Comparison of ENCODE assay signal across 7 mouse cellular contexts in genomic region chrX:36983654-36984311, GRCm38 (mm10). TPM values are rescaled to one million over a fixed set of nuclear protein-coding genes. Genes with fewer than 3 reads are reported as not detected.
DNase-seq lines count a peak whose midpoint lies in the region; ATAC-seq and TF ChIP-seq lines count a peak whose summit lies in the region.

No protein-coding gene starts in this region.

- no peak for TF ChIP-seq CTCF in left cerebral cortex, adult 2 months (IDR thresholded peaks at IDR 0.05)

- peak; percentile 28 for DNase-seq in layer of hippocampus, adult 9-11 months
- no peak for DNase-seq in layer of hippocampus, postnatal 10 days (ENCODE audit: low spot score in 2 of 2)
- peak; percentile 38 for DNase-seq in embryo, embryonic 11.5 days (ENCODE audit: low read depth, low spot score)
- DNase-seq in left cerebral cortex, adult 2 months (ENCODE audit: extremely low spot score in 1 of 2, low spot score in 2 of 2): peak in 1 of 2 experiments; percentile 13
- DNase-seq in right cerebral cortex, postnatal 14 days: peak; percentile 28
- DNase-seq in adrenal gland, postnatal 4 days (ENCODE audit: low spot score in 2 of 2): no peak
- no peak for DNase-seq in liver, embryonic 11.5 days (ENCODE audit: low spot score)

- no peaks in the 10 kb centered on the region for H3K4me1 ChIP-seq in liver, embryonic 11.5 days (replicated peaks; ENCODE audit: control insufficient read depth, insufficient read depth, low read length)

- intact Hi-C loops in left cerebral cortex, adult 2 months (cut with DNase I): loop anchor here (5.0 kb wide), 1 partner anchor 46 kb away; no protein-coding TSS in a partner anchor

- H3K36me3 ChIP-seq in liver, embryonic 11.5 days (ENCODE audit: control insufficient read depth, insufficient read depth, low read length): no peaks in the 10 kb centered on the region

- peak overlapping the region; percentile 76 for H3K27ac ChIP-seq in left cerebral cortex, adult 2 months
- no peak overlapping the region for H3K27ac ChIP-seq in liver, embryonic 11.5 days (ENCODE audit: low read depth, low read length)

- H3K9ac ChIP-seq in liver, embryonic 11.5 days (ENCODE audit: low read depth, low read length): no peak overlapping the region

- WGBS in liver, embryonic 11.5 days: 45% methylated on average over 11 of the region's 11 CpGs

- no peak overlapping the region for H3K4me2 ChIP-seq in liver, embryonic 11.5 days

- H3K9me3 ChIP-seq in liver, embryonic 11.5 days (ENCODE audit: control insufficient read depth, low read length): no peaks in the 10 kb centered on the region

- no peak for ATAC-seq in liver, embryonic 11.5 days (replicated peaks; ENCODE audit: low FRiP score)

- no peaks in the 10 kb centered on the region for H3K27me3 ChIP-seq in liver, embryonic 11.5 days (replicated peaks; ENCODE audit: control insufficient read depth, insufficient read depth, low read length)

- no peak overlapping the region for H3K4me3 ChIP-seq in left cerebral cortex, adult 2 months
- H3K4me3 ChIP-seq in liver, embryonic 11.5 days (ENCODE audit: low read depth, low read length): no peak overlapping the region

RNA-seq across cellular contexts. Expression of gene Sept6, which starts 7.8 kb away (rescaled TPM):
- total RNA-seq in layer of hippocampus, postnatal 10 days (2021): 10 to 100 TPM; 62.0 to 64.6 TPM
- total RNA-seq in left cerebral cortex, adult 2 months (2021): 10 to 100 TPM; 56.9 to 59.2 TPM
- 10 to 100 TPM; 30.8 to 35.1 TPM for total RNA-seq in adrenal gland, postnatal 4 days (2021)
- polyA plus RNA-seq in liver, embryonic 11.5 days (2014; fragmentation: Nextera tagmentation; extraction: Ambion mirVana): 13.5 and 14.1 TPM in 2 replicates

Comparison
In these comparisons a context has a peak if more than half of its experiments do, and no peak if none do; other contexts are left out.
1. DNase-seq: peak in layer of hippocampus, adult 9-11 months (single experiment), embryo, embryonic 11.5 days (single experiment) and right cerebral cortex, postnatal 14 days (single experiment); none in layer of hippocampus, postnatal 10 days (0 of 2), adrenal gland, postnatal 4 days (0 of 2) and liver, embryonic 11.5 days (single experiment).